Mouse (Mus musculus) bone marrow, adult 2 months (tissue): ENCODE results near the gene Smim4.

Experiments used
- CTCF ChIP-seq: fragments of 200-500 bp; IDR thresholded peaks from 2 replicates; pipeline ENCODE4 v1.5.1; 2011; ENCODE audit warnings: low read length, control low read depth; ENCODE audit not compliant: control insufficient read depth, insufficient read depth
- POLR2A ChIP-seq: fragments of 200-500 bp; IDR thresholded peaks from 2 replicates; pipeline ENCODE4 v1.6.1; 2011; ENCODE audit warnings: low read depth, mild to moderate bottlenecking, control low read depth, low read length, borderline replicate concordance; ENCODE audit not compliant: control insufficient read depth

- TF ChIP-seq CTCF (no peak), POLR2A (no peak)
Observed at GRCm38 (mm10) chr14:31170963-31171362, 42.2 kb upstream of the Smim4 start.
